Mouse (Mus musculus): ENCODE measurements around the gene Pank1.
A peak's percentile ranks its signal among the peaks of the same experiment; 100 is the strongest.

The Pank1 gene

DNA sequence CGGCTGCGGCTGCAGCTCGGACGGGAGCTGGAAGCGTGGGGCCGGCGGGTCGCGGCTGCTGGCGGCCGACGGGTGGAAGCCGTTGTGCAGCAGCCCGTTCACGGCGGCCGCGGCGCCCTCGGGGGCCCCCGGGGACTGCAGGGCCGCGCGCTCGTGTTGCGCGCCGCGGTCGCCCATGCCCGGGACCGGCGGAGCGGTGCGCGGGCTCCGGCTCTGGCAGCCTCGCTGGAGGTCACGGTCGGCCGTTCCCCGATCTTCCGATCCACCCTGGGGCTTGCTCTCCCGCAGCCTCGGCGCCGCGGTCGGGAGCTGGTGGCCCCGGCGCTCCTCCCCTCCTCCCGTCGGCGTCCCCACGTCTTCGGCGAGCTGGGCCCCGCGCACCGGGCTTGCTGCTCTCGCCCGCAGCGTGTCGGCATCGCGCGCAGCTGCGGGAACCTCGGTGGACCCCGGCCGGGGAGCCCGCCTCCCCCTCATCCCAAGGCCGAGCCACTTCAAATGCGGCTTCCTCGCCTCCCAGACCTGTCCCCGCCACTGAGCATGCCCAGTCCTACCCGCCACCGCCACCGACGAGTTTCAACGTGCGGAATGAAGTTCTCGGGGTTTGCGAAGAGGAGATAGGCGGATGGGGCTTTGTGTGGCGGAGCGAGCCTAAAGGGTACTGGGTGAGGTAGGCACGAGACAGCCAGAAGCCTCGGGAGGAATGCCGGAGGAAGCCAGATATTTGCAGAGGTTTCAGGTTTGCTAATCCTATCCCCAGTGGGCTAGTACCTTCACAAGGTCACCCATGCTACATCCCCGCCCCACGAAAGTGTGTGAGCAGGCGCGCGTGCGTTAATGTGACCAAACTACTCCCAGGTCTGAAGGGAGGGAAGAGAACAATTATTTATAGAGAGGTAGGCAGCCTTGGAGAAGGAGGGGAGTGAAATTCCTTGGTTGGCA lies at the start of gene Pank1:
Pank1 (minus strand) TSS at position 853 of the 939 bp plus-strand sequence.
- DNase-seq (ENCODE audit: low read depth, low spot score), result peak; percentile 23

DNA sequence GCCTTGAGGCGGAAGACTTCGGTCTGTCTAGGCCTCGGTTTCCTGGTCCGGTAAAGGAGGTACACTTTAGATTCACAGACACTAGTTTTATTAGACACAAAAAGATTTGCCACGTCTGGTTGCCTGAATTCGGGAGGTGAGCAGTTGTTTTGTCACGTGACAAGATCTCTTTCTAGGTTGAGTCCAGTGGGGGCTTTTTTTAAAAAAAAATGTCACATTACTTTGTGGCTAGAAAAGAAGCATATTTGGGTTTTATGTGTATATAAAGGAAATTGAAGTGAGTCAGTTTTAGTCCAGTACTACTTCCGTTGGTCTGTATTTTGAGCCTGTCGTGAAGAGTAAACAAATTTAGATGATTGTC lies 43.3 kb upstream of the Pank1 start:
- DNase-seq (ENCODE audit: low read depth, low spot score), result no peak

DNA sequence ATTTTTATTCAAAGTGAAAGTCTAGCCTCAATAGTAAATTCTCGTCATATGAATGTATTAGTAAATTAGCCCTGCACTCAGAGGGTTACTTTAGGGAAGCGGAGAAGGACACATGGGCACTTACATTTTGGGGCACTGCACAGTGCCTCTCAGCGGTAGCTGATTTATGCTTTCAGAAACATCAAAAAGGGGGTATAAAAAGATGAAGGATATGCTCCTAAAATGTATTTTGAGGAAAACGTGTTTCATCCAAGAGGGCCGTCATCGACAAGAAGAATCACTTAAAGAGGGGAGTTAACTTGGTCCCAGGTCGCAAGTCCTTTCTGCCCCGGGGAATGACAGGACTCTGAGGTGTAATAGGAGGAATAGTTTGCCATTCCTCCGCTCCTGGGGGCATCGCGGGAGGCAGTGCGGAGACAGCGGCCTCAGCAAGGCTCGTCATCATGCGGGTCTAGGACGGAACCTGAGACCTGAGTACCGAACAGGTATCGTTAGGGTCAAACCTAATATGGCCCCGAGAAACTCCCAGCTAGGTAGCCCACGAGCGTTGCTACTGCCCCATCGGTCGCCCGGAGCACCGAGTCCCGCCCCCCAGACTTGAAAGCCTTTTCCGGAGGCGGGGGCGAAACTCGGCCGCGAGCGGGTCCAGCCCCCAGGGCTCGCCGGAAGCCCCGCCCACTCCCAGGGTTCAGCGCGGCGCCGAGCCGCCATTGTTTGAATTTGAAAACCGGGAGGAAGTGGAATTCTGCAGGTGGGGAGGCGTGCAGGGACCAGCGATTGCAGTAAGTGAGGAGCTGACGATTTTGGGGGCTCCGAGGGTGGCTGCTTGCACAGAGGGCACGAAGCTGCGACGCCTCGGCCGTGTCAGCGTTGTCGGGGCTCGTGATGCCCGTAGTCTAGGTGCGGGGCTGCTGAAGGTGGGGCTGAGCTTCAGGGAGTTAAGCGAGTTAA lies 42.7 kb upstream of the Pank1 start, which contains the start of gene Kif20b:
Kif20b (plus strand) TSS at position 710 of the 951 bp plus-strand sequence.
- peak; percentile 83 for DNase-seq (ENCODE audit: low read depth, low spot score)

DNA sequence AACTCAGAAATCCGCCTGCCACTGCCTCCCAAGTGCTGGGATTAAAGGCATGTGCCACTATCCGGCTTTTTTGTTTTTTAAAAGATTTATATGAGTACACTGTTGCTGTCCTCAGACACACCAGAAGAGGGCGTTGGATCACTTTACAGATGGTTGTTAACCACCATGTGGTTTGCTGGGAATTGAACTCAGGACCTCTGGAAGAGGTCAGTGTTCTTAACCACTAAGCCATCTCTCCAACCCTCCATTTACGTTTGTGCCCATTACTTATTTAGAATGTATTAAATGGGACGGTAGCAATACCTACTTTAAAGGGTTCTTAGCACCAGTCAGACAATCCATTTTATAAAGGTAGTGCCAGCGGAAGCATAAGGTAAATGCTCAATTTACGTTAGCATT lies 42.0 kb upstream of the Pank1 start:
- DNase-seq (ENCODE audit: low read depth, low spot score), result peak; percentile 4

DNA sequence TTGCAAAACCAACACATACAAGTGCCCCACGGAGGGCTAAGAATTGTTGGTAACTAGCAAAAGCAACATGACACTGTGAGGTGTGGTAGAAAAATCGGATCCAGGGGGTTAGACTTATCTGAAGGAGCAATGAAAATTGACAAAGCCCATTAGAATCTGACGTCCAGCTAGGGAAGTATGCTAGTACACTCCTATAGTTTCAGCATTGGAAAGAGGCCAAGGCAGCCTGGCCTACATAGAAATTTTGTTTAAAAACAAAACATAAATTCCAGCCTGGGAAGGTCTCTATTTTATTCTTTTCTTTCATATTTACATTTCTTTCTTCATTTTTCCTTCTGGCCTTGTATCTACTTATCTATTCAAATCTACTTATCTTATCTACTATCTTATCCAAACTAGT lies 41.3 kb upstream of the Pank1 start:
- no peak for DNase-seq (ENCODE audit: low read depth, low spot score)

DNA sequence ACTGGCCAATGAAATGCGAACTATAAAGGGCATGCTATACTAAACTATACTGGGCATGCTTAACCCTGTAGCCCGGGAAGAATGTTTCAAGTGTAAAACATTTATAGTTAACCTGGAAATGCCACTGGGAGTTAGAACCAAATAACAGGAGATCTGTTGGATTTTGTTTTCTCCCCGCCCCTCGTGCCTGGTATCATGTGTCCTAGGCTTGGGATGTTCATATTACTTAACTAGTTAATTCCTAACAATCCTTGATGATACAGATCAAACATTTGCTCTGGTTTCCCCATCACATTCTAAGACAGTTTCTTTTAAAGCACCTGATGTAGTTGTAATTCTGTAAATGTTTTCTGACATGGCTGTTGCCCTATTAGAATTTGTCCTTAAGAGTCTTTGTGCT lies 40.8 kb upstream of the Pank1 start:
- DNase-seq (ENCODE audit: low read depth, low spot score), result no peak

DNA sequence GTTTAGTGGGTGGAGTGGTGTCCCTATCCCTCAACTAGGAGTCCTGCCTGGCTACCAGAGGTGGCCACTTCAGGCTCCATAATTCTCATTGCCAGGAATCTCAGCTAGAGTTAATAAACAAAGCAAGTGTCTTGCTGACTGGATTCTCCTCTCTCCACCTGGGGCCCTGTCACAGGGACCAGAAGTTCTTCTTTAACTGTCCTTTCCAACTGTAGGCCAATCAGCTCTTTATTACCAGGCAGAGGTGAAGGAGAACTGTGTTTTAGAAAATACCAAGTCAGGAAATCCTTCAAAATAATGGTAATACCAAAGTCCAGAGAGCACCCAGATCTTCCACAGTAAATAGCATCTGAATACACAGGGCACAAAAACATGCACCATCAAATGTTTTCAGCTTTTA lies 33.1 kb upstream of the Pank1 start:
- DNase-seq (ENCODE audit: low read depth, low spot score), result no peak

DNA sequence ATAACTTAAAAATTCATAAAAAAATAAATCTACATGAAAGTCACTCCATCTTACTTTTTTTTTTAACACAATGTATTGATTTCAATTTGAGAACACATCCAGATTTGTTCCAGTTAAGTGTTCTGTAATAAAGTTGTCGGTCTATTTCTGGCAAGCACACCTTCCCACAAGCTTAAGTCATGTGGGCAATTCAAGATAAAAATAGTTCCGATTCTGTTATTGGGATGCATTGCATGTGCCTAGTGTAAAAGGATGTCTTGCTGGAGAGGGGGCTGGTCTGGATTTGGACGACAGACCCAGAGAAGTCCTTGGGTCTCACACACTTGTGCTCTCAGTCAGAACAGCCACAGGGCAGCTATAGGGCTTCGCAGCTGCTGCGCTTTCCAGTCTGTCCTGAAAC lies 27.5 kb upstream of the Pank1 start:
- DNase-seq (ENCODE audit: low read depth, low spot score), result no peak

DNA sequence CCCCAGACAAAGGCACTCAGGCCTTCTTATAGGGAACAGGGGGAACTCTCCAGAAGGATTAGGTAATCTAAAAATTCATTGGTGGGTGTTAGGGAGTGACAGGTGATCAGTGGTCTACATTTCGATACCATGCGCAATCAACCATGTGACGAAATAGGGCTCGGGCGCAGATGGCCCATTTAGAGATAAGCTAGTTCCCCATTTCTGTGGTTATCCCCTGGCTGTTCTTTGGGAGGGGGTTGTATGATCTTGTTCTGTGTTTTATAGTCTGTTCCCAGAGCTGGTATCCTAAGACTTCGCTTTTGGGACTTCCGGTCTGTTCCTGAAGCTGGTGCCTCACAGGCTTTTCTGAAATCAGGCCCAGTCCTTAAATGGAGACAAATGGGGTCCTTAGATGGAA lies 26.2 kb upstream of the Pank1 start:
- DNase-seq (ENCODE audit: low read depth, low spot score), result no peak

DNA sequence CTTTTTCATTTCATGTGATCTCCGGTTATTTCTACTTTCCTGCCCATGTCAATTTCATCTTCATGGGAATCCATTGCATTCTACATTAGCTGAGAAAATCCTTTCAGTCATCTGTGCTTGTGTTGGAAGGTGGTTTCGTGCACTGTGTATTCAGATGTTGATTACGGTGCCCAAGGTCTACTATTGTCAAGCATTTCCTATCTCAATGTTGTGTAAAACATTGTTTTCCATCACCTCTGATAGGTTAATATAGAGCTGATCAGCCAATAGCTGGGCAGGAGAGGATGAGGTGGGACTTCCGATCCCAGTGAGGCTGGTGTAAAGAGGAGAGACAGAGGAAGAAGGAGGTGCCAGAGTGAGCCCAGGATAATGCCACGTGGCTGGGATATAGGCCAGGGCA lies 24.8 kb upstream of the Pank1 start:
- DNase-seq (ENCODE audit: low read depth, low spot score), result no peak

DNA sequence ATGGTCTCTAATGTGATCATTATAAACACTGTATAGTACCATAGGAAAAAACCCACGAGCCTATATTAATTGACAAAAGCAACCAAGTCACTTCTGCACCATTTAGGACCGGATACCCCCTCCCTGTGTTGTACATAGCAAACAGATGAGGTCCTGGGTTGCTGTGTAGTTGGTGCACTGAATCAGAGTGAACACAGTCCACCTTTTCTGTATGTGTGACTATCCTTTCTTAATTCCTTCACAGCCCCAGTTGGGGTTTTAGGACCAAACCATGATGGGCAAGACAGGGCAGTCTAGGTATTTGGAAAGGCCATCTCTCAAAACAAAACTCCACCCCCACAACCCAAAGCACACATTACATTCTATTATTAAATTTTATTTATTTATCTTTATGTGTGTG lies 22.5 kb upstream of the Pank1 start:
- no peak for DNase-seq (ENCODE audit: low read depth, low spot score)

DNA sequence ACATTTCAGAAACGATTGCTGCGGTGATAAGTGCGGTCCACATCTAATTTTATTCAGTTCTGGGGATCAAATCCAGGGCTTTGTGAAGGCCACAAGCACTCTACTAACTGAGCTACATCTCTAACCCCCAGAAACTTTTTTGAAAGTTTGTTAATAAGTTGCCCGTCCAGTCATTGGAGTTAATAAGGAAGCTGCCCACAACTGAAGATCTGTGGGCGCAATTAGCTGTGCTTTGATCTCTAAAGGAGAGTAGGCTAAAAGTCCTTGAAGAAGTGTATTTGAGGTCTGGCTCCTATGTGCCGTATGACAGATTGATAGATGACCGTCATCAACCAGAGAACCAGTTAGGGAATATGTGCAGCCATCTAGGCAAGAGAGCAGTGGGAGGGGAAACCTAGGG lies 22.0 kb upstream of the Pank1 start:
- no peak for DNase-seq (ENCODE audit: low read depth, low spot score)

DNA sequence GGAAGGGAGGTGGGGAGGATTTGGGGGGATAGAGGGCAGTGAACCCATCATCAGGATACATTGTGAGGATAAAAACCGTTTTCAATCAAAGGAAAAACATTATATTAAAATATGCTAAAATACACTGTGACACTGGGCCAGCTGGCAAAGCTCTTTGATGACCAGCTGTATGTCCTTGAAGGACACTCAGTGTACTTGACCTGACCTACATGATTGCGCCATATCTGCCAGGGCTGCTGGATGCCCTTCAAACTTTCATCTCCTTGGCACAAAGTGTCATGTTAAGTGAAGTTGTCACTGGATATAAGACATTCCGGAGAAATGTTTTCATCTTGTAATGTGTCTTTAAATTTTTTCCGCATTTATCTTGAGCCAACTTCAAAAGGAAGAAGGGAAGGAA lies 19.7 kb upstream of the Pank1 start:
- DNase-seq (ENCODE audit: low read depth, low spot score), result no peak

DNA sequence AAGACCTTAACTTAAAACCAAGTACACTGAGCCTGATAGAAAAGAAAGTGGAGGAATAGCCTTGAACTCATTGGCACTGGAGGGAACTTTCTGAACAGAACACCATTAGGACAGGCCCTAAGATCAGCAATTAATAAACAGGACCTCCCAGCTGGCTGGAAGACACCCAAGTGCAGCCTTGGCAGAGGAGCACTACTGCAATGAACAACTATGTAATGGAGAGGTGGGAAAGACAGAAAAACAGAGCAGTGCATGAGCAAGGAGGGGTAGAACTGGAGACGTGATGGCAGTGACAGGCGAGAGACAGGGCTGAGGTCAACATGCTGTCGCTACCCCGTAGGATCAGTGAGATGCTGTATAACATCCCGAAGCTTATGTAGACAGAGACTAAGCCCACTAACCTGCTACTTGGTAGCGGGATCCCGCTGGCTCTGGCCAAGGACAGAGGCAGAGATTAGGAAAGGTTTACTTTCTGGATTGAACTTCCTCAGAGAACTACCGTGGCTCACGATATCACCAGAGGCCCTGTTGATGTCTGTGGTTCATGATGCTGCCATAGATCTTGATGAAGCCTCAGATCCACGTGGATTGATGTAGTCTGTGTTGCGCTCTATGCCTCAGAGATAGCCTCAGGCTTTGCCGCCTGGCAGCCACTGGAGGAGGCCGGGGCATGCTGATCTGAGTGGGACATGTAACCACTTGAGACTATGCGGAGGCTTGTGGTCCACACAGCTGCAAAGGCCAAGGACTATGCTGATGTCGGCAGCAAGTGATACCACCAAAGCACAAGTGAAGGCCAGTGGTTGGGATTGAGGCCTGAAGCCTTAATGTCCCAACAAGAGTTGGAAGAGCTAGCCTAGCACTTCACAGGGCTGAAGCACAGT lies 18.1 kb upstream of the Pank1 start:
- DNase-seq (ENCODE audit: low read depth, low spot score), result no peak

DNA sequence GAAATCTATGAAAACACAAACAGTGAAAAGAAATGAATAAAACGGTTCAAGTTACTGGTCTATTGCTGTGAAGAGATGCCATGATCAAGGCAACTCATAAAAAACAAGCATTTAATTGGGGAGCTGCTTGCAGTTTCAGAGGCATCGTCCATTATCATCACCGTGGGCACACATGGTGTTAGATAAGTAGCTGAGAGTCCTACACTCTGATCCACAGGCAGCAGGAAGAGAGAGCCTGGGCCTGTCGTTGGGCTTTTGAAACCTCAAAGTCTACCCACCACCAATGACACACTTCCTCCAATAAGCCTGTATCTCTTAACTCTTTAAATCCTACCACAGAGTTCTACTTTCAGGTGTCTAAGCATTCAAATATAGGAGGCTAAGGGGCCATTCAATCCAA lies 15.8 kb upstream of the Pank1 start:
- DNase-seq (ENCODE audit: low read depth, low spot score), result no peak

DNA sequence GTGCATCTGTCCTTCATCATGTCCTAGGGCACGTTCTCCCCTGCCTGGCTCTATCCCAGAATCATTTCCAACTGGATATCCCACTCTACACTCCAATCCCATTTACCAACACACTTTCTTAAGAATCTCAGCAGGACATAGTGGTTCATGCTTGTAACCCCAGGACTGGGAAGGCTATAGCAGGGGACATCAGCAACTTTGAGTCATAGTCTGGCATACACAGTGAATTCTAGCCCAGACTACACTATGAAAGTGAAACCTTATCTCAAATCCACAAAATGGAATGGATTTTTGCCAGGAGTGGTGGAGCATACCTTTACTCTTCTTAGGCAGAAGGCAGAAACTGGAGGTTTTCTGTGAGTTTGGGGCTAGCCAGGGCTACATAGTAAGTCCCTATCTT lies 12.3 kb upstream of the Pank1 start:
- no peak for DNase-seq (ENCODE audit: low read depth, low spot score)

DNA sequence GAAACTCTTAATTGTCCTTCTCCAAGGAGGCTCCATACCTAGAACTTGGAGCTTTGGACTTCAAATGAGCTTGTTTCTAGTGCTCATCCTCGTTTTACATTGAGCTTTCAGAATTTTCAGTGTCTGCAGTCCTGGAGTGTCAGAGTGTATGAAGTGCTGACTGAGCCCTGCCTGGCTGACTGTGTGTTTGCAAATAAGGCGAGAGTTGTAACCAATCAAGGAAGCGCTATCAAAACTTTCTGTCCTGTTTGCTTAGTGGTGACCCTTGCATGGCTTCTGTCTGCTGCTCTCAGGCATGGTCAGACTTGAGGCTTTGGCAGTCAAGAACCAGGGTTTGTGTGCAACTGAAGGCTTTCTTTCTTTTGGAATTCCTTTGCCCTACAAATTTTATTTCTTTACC lies 11.7 kb upstream of the Pank1 start:
- no peak for DNase-seq (ENCODE audit: low read depth, low spot score)

DNA sequence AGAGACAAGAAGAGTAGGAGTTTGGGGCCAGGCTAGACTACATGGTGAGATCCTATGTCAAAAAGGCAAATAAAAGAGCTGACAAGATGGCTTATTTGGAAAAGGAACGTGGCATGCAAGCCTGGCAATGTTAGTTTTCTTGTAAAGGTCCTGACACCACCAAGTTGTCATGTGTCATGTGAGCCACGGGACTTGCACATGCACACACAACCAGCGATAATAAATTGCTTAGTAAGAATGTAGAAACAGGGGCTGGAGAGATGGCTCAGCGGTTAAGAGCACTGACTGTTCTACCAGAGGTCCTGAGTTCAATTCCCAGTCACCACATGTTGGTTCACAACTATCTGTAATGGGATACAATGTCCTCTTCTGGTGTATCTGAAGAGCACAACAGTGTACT lies 7.1 kb upstream of the Pank1 start:
- no peak for DNase-seq (ENCODE audit: low read depth, low spot score)

DNA sequence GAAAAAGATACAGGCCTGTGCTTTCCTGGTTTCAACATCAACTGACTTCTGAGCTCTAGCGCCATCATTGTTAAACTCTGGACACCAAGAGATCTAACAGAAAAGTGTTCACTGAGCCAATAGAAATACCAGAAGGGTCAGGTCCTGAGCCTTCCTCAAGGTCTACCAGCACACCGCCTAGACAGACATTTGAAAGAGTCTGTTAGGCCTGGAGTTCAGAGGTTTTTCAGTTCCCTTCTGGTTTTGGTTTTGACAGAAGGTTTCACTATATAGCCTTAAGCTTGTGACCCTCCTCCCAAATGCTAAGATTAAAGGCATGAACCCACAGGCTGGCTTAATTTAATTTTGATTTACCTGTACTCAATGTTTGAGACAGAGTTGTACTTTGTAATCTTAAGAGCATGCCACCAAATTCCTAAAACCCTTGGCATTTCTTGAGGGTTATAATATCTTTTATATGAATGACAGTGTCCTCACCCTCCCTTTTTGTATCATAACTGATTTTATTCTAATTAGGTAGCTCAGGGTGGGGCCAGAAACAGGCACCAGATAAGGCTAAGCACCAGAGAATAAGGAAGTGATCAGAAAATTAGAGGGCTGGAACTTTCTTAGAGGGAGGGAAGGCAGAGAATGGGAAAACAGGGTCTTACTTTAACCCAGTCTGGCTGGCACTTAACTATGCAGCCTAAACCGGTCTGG lies 4.4 kb upstream of the Pank1 start:
- no peak for DNase-seq (ENCODE audit: low read depth, low spot score)

DNA sequence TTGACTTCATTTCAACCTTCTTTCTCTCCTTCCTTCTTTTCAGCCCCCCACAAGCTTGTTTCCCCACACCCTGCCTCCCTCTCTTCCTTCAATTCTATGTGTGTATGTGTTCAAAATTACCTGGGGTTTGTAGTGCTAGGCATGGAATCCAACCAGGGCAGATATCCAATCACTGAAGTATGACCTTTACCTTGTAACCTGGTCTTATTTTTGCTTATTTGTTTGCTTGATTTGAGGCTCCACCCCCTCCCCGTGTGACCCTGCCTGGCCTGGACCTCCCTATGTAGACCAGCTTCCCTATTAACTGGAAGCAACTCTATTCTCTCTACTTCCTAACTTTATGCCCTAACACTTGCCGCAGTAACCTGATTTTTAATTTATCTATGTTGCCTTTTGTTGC lies 3.2 kb upstream of the Pank1 start:
- no peak for DNase-seq (ENCODE audit: low read depth, low spot score)

DNA sequence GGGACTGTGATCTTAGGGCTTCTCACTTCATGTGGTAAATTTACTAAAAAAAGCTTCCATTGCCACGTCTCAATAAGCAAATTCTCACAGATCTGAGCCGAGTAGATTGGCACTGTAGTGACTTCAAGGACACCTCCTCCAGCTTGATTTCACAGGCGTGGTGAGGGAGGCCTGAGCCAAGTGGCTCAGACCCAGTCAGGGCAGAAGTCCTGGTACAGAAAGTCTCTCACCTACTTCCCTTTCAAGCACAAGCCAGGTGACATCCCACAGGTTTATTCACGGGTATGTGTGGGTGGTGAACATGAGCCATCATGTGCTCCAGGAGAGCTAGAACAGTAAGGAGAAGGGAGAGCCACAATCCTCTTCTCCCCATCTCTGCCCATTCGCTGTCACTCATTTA lies 1.9 kb upstream of the Pank1 start:
- DNase-seq (ENCODE audit: low read depth, low spot score), result no peak

Measured in retina, postnatal 7 days (tissue).